Mouse (Mus musculus) MEL (cell line): Measurements from ENCODE around the gene Amotl1.

Experiments
- CHD2 ChIP-seq: IDR thresholded peaks from 2 replicates; pipeline ENCODE4 v1.6.1; 2011; ENCODE audit warnings: low read length, improper control_type of control experiment
- CTCF ChIP-seq, 3 experiments: IDR thresholded peaks in 2 of 3; conservative IDR thresholded peaks in 1 of 3; 2 replicates each; pipeline ENCODE4 v1.5.1; 2011 to 2012; ENCODE audit warnings: low read length in 3 of 3, low read depth in 2 of 3, mild to moderate bottlenecking in 2 of 3, improper control_type of control experiment in 1 of 3, inconsistent platforms in 1 of 3, mixed read lengths in 1 of 3, moderate library complexity in 1 of 3; ENCODE audit not compliant: control insufficient read depth in 1 of 3, insufficient read depth in 1 of 3, poor library complexity in 1 of 3, severe bottlenecking in 1 of 3
- ETS1 ChIP-seq: IDR thresholded peaks from 2 replicates; pipeline ENCODE4 v1.6.1; 2012; ENCODE audit warnings: low read depth, mild to moderate bottlenecking, inconsistent platforms, low read length, improper control_type of control experiment, moderate library complexity
- MEF2A ChIP-seq: IDR thresholded peaks from 2 replicates; pipeline ENCODE4 v1.6.1; 2014; ENCODE audit warnings: low read depth, mild to moderate bottlenecking, inconsistent platforms, low read length, improper control_type of control experiment; ENCODE audit not compliant: poor library complexity, insufficient replicate concordance, severe bottlenecking; ENCODE audit errors: extremely low read depth
- MXI1 ChIP-seq: IDR thresholded peaks from 2 replicates; pipeline ENCODE4 v1.6.1; 2011; ENCODE audit warnings: mild to moderate bottlenecking, low read depth, low read length, improper control_type of control experiment
- POLR2A ChIP-seq, 2 experiments: IDR thresholded peaks; 2 replicates each; pipeline ENCODE4 v1.6.1; 2011 to 2012; ENCODE audit warnings: low read length in 2 of 2, mild to moderate bottlenecking in 2 of 2, control low read depth in 1 of 2, improper control_type of control experiment in 1 of 2, low read depth in 1 of 2, moderate library complexity in 1 of 2; ENCODE audit not compliant: control insufficient read depth in 1 of 2, insufficient read depth in 1 of 2, poor library complexity in 1 of 2
- SIN3A ChIP-seq: IDR thresholded peaks from 2 replicates; pipeline ENCODE4 v1.6.1; 2012; ENCODE audit warnings: low read length, improper control_type of control experiment, inconsistent platforms
- SMC3 ChIP-seq: IDR thresholded peaks from 2 replicates; pipeline ENCODE4 v1.6.1; 2011; ENCODE audit warnings: low read depth, low read length, improper control_type of control experiment
- ZKSCAN1 ChIP-seq: IDR thresholded peaks from 2 replicates; pipeline ENCODE4 v1.6.1; 2012; ENCODE audit warnings: low read depth, mild to moderate bottlenecking, inconsistent platforms, low read length, improper control_type of control experiment, moderate library complexity
- ZMIZ1 ChIP-seq: IDR thresholded peaks from 2 replicates; pipeline ENCODE4 v1.6.1; 2012; ENCODE audit warnings: low read depth, mild to moderate bottlenecking, inconsistent platforms, low read length, improper control_type of control experiment, moderate library complexity

GRCm38 (mm10) chr9:14613308-14614204, 31.3 kb downstream of the Amotl1 start:
- TF ChIP-seq POLR2A (IDR thresholded peaks at IDR 0.05; ENCODE audit: control insufficient read depth in 1 of 2, insufficient read depth in 1 of 2, low read depth in 1 of 2, low read length in 2 of 2, poor library complexity in 1 of 2) (no peak), ETS1 (no peak), SMC3 (no peak), CTCF (IDR thresholded peaks at IDR 0.05 in 2 of 3, conservative IDR thresholded peaks at IDR 0.05 in 1 of 3; ENCODE audit: control insufficient read depth in 1 of 3, insufficient read depth in 1 of 3, low read depth in 2 of 3, low read length in 3 of 3, poor library complexity in 1 of 3, severe bottlenecking in 1 of 3) (no peak), MXI1 (no peak), CHD2 (no peak), ZKSCAN1 (no peak), SIN3A (no peak), ZMIZ1 (no peak), MEF2A (no peak)
